Mouse (Mus musculus) MEL (cell line): Measurements from ENCODE around the gene Cldn11. TPM values are rescaled to one million over a fixed set of nuclear protein-coding genes. Genes with fewer than 3 reads are reported as not detected.

Experiments
- DNase-seq: peaks from one replicate; pipeline ENCODE4 v3.0.0; 2011; ENCODE audit warnings: low read depth, low spot score
- H3K27ac ChIP-seq: 2 replicates; pipeline ENCODE4 v1.5.1; 2012; ENCODE audit warnings: low read depth, mild to moderate bottlenecking, control low read depth, low read length, moderate library complexity; ENCODE audit not compliant: control insufficient read depth
- H3K27me3 ChIP-seq, 2 experiments: fragments of 150-350 bp in 1 of 2; sonication (generic) in 1 of 2; 2 replicates each; pipeline ENCODE4 v1.6.1; 2012; ENCODE audit warnings: low read length in 2 of 2, mild to moderate bottlenecking in 2 of 2, improper control_type of control experiment in 1 of 2, moderate library complexity in 1 of 2; ENCODE audit not compliant: insufficient read depth in 2 of 2, control insufficient read depth in 1 of 2
- H3K36me3 ChIP-seq, 2 experiments: 2 replicates each; pipeline ENCODE4 v1.6.1; 2012 to 2014; ENCODE audit warnings: low read length in 2 of 2, improper control_type of control experiment in 1 of 2, inconsistent platforms in 1 of 2, mild to moderate bottlenecking in 1 of 2; ENCODE audit not compliant: insufficient read depth in 2 of 2, control insufficient read depth in 1 of 2
- H3K4me1 ChIP-seq, 2 experiments: fragments of 150-350 bp in 1 of 2; sonication (generic) in 1 of 2; 2 replicates each; pipeline ENCODE4 v1.6.1; 2012; ENCODE audit warnings: low read length in 2 of 2, improper control_type of control experiment in 1 of 2, mild to moderate bottlenecking in 1 of 2; ENCODE audit not compliant: insufficient read depth in 2 of 2, control insufficient read depth in 1 of 2
- H3K4me3 ChIP-seq, 2 experiments: fragments of 150-350 bp in 1 of 2; sonication (generic) in 1 of 2; 2 replicates each; pipeline ENCODE4 v1.5.1; 2012; ENCODE audit warnings: low read depth in 2 of 2, low read length in 2 of 2, mild to moderate bottlenecking in 2 of 2, moderate library complexity in 2 of 2, control low read depth in 1 of 2, improper control_type of control experiment in 1 of 2; ENCODE audit not compliant: control insufficient read depth in 1 of 2, insufficient read depth in 1 of 2
- H3K79me2 ChIP-seq: 2 replicates; pipeline ENCODE4 v1.6.1; 2012; ENCODE audit warnings: mild to moderate bottlenecking, low read length, moderate library complexity; ENCODE audit not compliant: control insufficient read depth, poor library complexity, insufficient read depth
- H3K9ac ChIP-seq: 2 replicates; pipeline ENCODE4 v1.6.1; 2012; ENCODE audit warnings: low read depth, mild to moderate bottlenecking, control low read depth, low read length, moderate library complexity; ENCODE audit not compliant: control insufficient read depth, poor library complexity, severe bottlenecking
- H3K9me3 ChIP-seq: fragments of 150-350 bp; sonication (generic); replicated peaks from 2 replicates; pipeline ENCODE4 v1.6.1; 2012; ENCODE audit warnings: mild to moderate bottlenecking, low read length, improper control_type of control experiment, moderate library complexity; ENCODE audit not compliant: insufficient read depth
- BHLHE40 ChIP-seq: IDR thresholded peaks from 2 replicates; pipeline ENCODE4 v1.6.1; 2012; ENCODE audit warnings: low read depth, mild to moderate bottlenecking, inconsistent platforms, low read length, improper control_type of control experiment, borderline replicate concordance
- CHD1 ChIP-seq: IDR thresholded peaks from 2 replicates; pipeline ENCODE4 v1.6.1; 2012; ENCODE audit warnings: low read depth, mild to moderate bottlenecking, inconsistent platforms, low read length, improper control_type of control experiment
- CTCF ChIP-seq, 3 experiments: IDR thresholded peaks in 2 of 3; conservative IDR thresholded peaks in 1 of 3; 2 replicates each; pipeline ENCODE4 v1.5.1; 2011 to 2012; ENCODE audit warnings: low read length in 3 of 3, low read depth in 2 of 3, mild to moderate bottlenecking in 2 of 3, improper control_type of control experiment in 1 of 3, inconsistent platforms in 1 of 3, mixed read lengths in 1 of 3, moderate library complexity in 1 of 3; ENCODE audit not compliant: control insufficient read depth in 1 of 3, insufficient read depth in 1 of 3, poor library complexity in 1 of 3, severe bottlenecking in 1 of 3
- HCFC1 ChIP-seq: IDR thresholded peaks from 2 replicates; pipeline ENCODE4 v1.6.1; 2012; ENCODE audit warnings: low read depth, mild to moderate bottlenecking, inconsistent platforms, low read length, improper control_type of control experiment, moderate library complexity
- MAFK ChIP-seq: IDR thresholded peaks from 2 replicates; pipeline ENCODE4 v1.6.1; 2011; ENCODE audit warnings: low read depth, mild to moderate bottlenecking, low read length, improper control_type of control experiment, borderline replicate concordance
- MAX ChIP-seq: IDR thresholded peaks from 2 replicates; pipeline ENCODE4 v1.6.1; 2011; ENCODE audit warnings: low read length, improper control_type of control experiment
- MXI1 ChIP-seq: IDR thresholded peaks from 2 replicates; pipeline ENCODE4 v1.6.1; 2011; ENCODE audit warnings: mild to moderate bottlenecking, low read depth, low read length, improper control_type of control experiment
- NRF1 ChIP-seq: IDR thresholded peaks from 2 replicates; pipeline ENCODE4 v1.6.1; 2014; ENCODE audit warnings: low read depth, mild to moderate bottlenecking, inconsistent platforms, low read length, improper control_type of control experiment, moderate library complexity; ENCODE audit not compliant: poor library complexity, insufficient read depth, severe bottlenecking
- POLR2A ChIP-seq, 2 experiments: IDR thresholded peaks; 2 replicates each; pipeline ENCODE4 v1.6.1; 2011 to 2012; ENCODE audit warnings: low read length in 2 of 2, mild to moderate bottlenecking in 2 of 2, control low read depth in 1 of 2, improper control_type of control experiment in 1 of 2, low read depth in 1 of 2, moderate library complexity in 1 of 2; ENCODE audit not compliant: control insufficient read depth in 1 of 2, insufficient read depth in 1 of 2, poor library complexity in 1 of 2
- POLR2AphosphoS5 ChIP-seq: IDR thresholded peaks from 2 replicates; pipeline ENCODE4 v1.6.1; 2012; ENCODE audit warnings: low read depth, borderline replicate concordance, mild to moderate bottlenecking, inconsistent platforms, low read length, moderate library complexity, mixed read lengths
- SMC3 ChIP-seq: IDR thresholded peaks from 2 replicates; pipeline ENCODE4 v1.6.1; 2011; ENCODE audit warnings: low read depth, low read length, improper control_type of control experiment
- TBP ChIP-seq: IDR thresholded peaks from 2 replicates; pipeline ENCODE4 v1.8.0; 2011; ENCODE audit warnings: low read depth, low read length, improper control_type of control experiment
- TCF12 ChIP-seq: IDR thresholded peaks from 2 replicates; pipeline ENCODE4 v1.6.1; 2014; ENCODE audit warnings: low read depth, mild to moderate bottlenecking, inconsistent platforms, low read length, improper control_type of control experiment, moderate library complexity
- UBTF ChIP-seq: IDR thresholded peaks from 2 replicates; pipeline ENCODE4 v1.6.1; 2012; ENCODE audit warnings: low read depth, mild to moderate bottlenecking, inconsistent platforms, low read length, improper control_type of control experiment, moderate library complexity, borderline replicate concordance; ENCODE audit not compliant: insufficient read depth
- USF1 ChIP-seq: IDR thresholded peaks from 2 replicates; pipeline ENCODE4 v1.6.1; 2014; ENCODE audit warnings: low read depth, mild to moderate bottlenecking, inconsistent platforms, low read length, improper control_type of control experiment, moderate library complexity
- USF2 ChIP-seq, 2 experiments: IDR thresholded peaks; 2 replicates each; pipeline ENCODE4 v1.6.1; 2011 to 2012; ENCODE audit warnings: improper control_type of control experiment in 2 of 2, low read length in 2 of 2, borderline replicate concordance in 1 of 2, inconsistent platforms in 1 of 2, low read depth in 1 of 2, mild to moderate bottlenecking in 1 of 2; ENCODE audit not compliant: insufficient read depth in 1 of 2
- ZC3H11A ChIP-seq: IDR thresholded peaks from 2 replicates; pipeline ENCODE4 v1.6.1; 2012; ENCODE audit warnings: low read depth, mild to moderate bottlenecking, inconsistent platforms, low read length, improper control_type of control experiment
- ZMIZ1 ChIP-seq: IDR thresholded peaks from 2 replicates; pipeline ENCODE4 v1.6.1; 2012; ENCODE audit warnings: low read depth, mild to moderate bottlenecking, inconsistent platforms, low read length, improper control_type of control experiment, moderate library complexity
- polyA plus RNA-seq, 2 experiments: library from polyadenylated mRNA; stranded (reverse) in 1 of 2; unstranded in 1 of 2; fragments of >175 nt in 1 of 2; fragments of >200 nt in 1 of 2; gene quantifications; 2 replicates each; pipeline versions ENCODE4 v1.2.1 to v1.2.4; 2012; ENCODE audit warnings: low replicate concordance in 2 of 2, low read depth in 1 of 2; ENCODE audit not compliant: insufficient read length in 2 of 2, insufficient read depth in 1 of 2, missing spikeins in 1 of 2
- total RNA-seq: library from RNA; depleted of rRNA; stranded (reverse); fragments of 300-350 nt; gene quantifications from 2 replicates; pipeline ENCODE4 v1.2.3, GENCODE M21; 2012

The Cldn11 gene
- total and polyA plus RNA-seq, 3 experiments, result not detected

- Histone ChIP-seq H3K9me3 (no peaks in the 10 kb centered on the region), H3K27me3 (no peaks in the 10 kb centered on the region), H3K4me1 (peaks cover 7 to 9% of the 10 kb centered on the region in 2 experiments; a peak in 2 of 4 replicates), H3K79me2 (peaks cover 15% of the 10 kb centered on the region), H3K27ac (no peak overlapping the region), H3K36me3 (peaks cover 0 to 10% of the 10 kb centered on the region in 2 experiments; a peak in 3 of 4 replicates), H3K9ac (no peak overlapping the region), H3K4me3 (no peak overlapping the region)
- no peak for DNase-seq
- TF ChIP-seq USF2 (IDR thresholded peaks at IDR 0.05; ENCODE audit: borderline replicate concordance in 1 of 2, insufficient read depth in 1 of 2, low read depth in 1 of 2, low read length in 2 of 2) (no peak), ZC3H11A (no peak), POLR2AphosphoS5 (no peak), USF1 (no peak), MXI1 (no peak), TBP (no peak), MAX (no peak), MAFK (no peak), BHLHE40 (no peak), POLR2A (IDR thresholded peaks at IDR 0.05; ENCODE audit: control insufficient read depth in 1 of 2, insufficient read depth in 1 of 2, low read depth in 1 of 2, low read length in 2 of 2, poor library complexity in 1 of 2) (no peak), UBTF (no peak), NRF1 (no peak), ZMIZ1 (no peak), TCF12 (no peak), SMC3 (no peak), HCFC1 (no peak), CHD1 (no peak)
Observed at GRCm38 (mm10) chr3:31107674-31108073, 42.0 kb upstream of the Cldn11 start.

- DNase-seq, result no peak
- TF ChIP-seq ZC3H11A (no peak), CTCF (IDR thresholded peaks at IDR 0.05 in 2 of 3, conservative IDR thresholded peaks at IDR 0.05 in 1 of 3; ENCODE audit: control insufficient read depth in 1 of 3, insufficient read depth in 1 of 3, low read depth in 2 of 3, low read length in 3 of 3, poor library complexity in 1 of 3, severe bottlenecking in 1 of 3) (0 out of 6 replicates have a peak, but pooled peaks of 1 of the 3 experiments have one; percentile 3)
- H3K27me3 ChIP-seq, result no peaks in the 10 kb centered on the region
Observed at GRCm38 (mm10) chr3:31109108-31109507, 40.6 kb upstream of the Cldn11 start.

More at GRCm38 (mm10) chr3:31109108-31109507, 40.6 kb upstream of the Cldn11 start:
- no peak overlapping the region for H3K4me3 ChIP-seq
- no peaks in the 10 kb centered on the region for H3K9me3 ChIP-seq
- no peak overlapping the region for H3K9ac ChIP-seq
- peaks cover 0 to 9% of the 10 kb centered on the region in 2 experiments; a peak in 3 of 4 replicates for H3K36me3 ChIP-seq
- peaks cover 7% of the 10 kb centered on the region in 2 experiments; a peak in 2 of 4 replicates for H3K4me1 ChIP-seq
- peaks cover 13% of the 10 kb centered on the region for H3K79me2 ChIP-seq
- H3K27ac ChIP-seq, result no peak overlapping the region
